Mouse (Mus musculus): ENCODE measurements at regions not wholly inside any gene's neighbourhood (a gene's known extent, or its start where the extent isn't known, plus 50 kb on each side); places are given as distances from the start of the nearest gene placed in this dataset.

- H3K4me2 ChIP-seq, result no peak overlapping the region
- H3K27ac ChIP-seq, result no peak overlapping the region
- DNase-seq, result no peak
- H3K9me3 ChIP-seq (replicated peaks), result no peaks in the 10 kb centered on the region
- no peaks in the 10 kb centered on the region for H3K4me1 ChIP-seq (replicated peaks)
- ATAC-seq (ENCODE audit: low read depth), result no peak
- H3K9ac ChIP-seq, result no peak overlapping the region
- 57% methylated on average over 7 of the region's 7 CpGs for WGBS (ENCODE audit: insufficient replicate concordance)
- no peaks in the 10 kb centered on the region for H3K27me3 ChIP-seq
- no peaks in the 10 kb centered on the region for H3K36me3 ChIP-seq
- H3K4me3 ChIP-seq (replicated peaks), result no peak overlapping the region
Measured at GRCm38 (mm10) chr6:89064977-89065580, 163.0 kb downstream of the Tpra1 start.

- Histone ChIP-seq H3K27me3 (no peaks in the 10 kb centered on the region), H3K36me3 (no peaks in the 10 kb centered on the region), H3K4me2 (no peak overlapping the region), H3K9me3 (replicated peaks) (no peaks in the 10 kb centered on the region), H3K9ac (no peak overlapping the region), H3K4me1 (replicated peaks) (no peaks in the 10 kb centered on the region), H3K27ac (no peak overlapping the region), H3K4me3 (replicated peaks) (no peak overlapping the region)
- ATAC-seq (ENCODE audit: low read depth) (no peak), DNase-seq (no peak)
- 60% methylated on average over 5 of the region's 5 CpGs for WGBS (ENCODE audit: insufficient replicate concordance)
Measured at GRCm38 (mm10) chr6:89066588-89066987, 164.5 kb downstream of the Tpra1 start.

GRCm38 (mm10) chr6:89068286-89068685 is 166.2 kb downstream of the Tpra1 start:
- no peak for ATAC-seq (ENCODE audit: low read depth)
- H3K27ac ChIP-seq, result no peak overlapping the region

GRCm38 (mm10) chr6:89069108-89069507 is 167.1 kb downstream of the Tpra1 start:
- Histone ChIP-seq H3K27me3 (no peaks in the 10 kb centered on the region), H3K36me3 (no peaks in the 10 kb centered on the region), H3K4me3 (replicated peaks) (no peak overlapping the region), H3K9ac (no peak overlapping the region), H3K27ac (no peak overlapping the region), H3K9me3 (replicated peaks) (no peaks in the 10 kb centered on the region), H3K4me1 (replicated peaks) (no peaks in the 10 kb centered on the region), H3K4me2 (no peak overlapping the region)
- no peak for DNase-seq
- 63% methylated on average over 5 of the region's 5 CpGs for WGBS (ENCODE audit: insufficient replicate concordance)
- ATAC-seq (ENCODE audit: low read depth), result no peak

More at GRCm38 (mm10) chr6:89068286-89068685, 166.2 kb downstream of the Tpra1 start:
- H3K4me2 ChIP-seq, result no peak overlapping the region
- H3K4me3 ChIP-seq (replicated peaks), result no peak overlapping the region
- DNase-seq, result no peak
- no peaks in the 10 kb centered on the region for H3K27me3 ChIP-seq
- H3K9ac ChIP-seq, result no peak overlapping the region
- H3K36me3 ChIP-seq, result no peaks in the 10 kb centered on the region
- WGBS (ENCODE audit: insufficient replicate concordance), result 83% methylated on average over 5 of the region's 5 CpGs
- H3K9me3 ChIP-seq (replicated peaks), result no peaks in the 10 kb centered on the region
- H3K4me1 ChIP-seq (replicated peaks), result no peaks in the 10 kb centered on the region

- no peak overlapping the region for H3K4me3 ChIP-seq (replicated peaks)
- H3K27ac ChIP-seq, result no peak overlapping the region
- DNase-seq (peak; percentile 10), ATAC-seq (ENCODE audit: low read depth) (no peak)
- no peaks in the 10 kb centered on the region for H3K27me3 ChIP-seq
- H3K9me3 ChIP-seq (replicated peaks), result no peaks in the 10 kb centered on the region
- H3K4me1 ChIP-seq (replicated peaks), result no peaks in the 10 kb centered on the region
- H3K9ac ChIP-seq, result no peak overlapping the region
- no peaks in the 10 kb centered on the region for H3K36me3 ChIP-seq
- WGBS (ENCODE audit: insufficient replicate concordance), result 11% methylated on average over 3 of the region's 3 CpGs
- H3K4me2 ChIP-seq, result no peak overlapping the region
Measured at GRCm38 (mm10) chr6:89070011-89070410, 168.0 kb downstream of the Tpra1 start.

- 53% methylated on average over 2 of the region's 2 CpGs for WGBS (ENCODE audit: insufficient replicate concordance)
- Histone ChIP-seq H3K36me3 (no peaks in the 10 kb centered on the region), H3K9ac (no peak overlapping the region), H3K4me2 (no peak overlapping the region), H3K27me3 (no peaks in the 10 kb centered on the region), H3K27ac (no peak overlapping the region), H3K9me3 (replicated peaks) (no peaks in the 10 kb centered on the region), H3K4me3 (replicated peaks) (no peak overlapping the region), H3K4me1 (replicated peaks) (no peaks in the 10 kb centered on the region)
- no peak for DNase-seq
- ATAC-seq (ENCODE audit: low read depth), result no peak
Measured at GRCm38 (mm10) chr6:89071766-89072165, 169.7 kb downstream of the Tpra1 start.

GRCm38 (mm10) chr6:89072569-89072968 is 170.5 kb downstream of the Tpra1 start:
- H3K9ac ChIP-seq, result no peak overlapping the region
- no peak for DNase-seq
- no peaks in the 10 kb centered on the region for H3K9me3 ChIP-seq (replicated peaks)
- no peak overlapping the region for H3K27ac ChIP-seq
- WGBS (ENCODE audit: insufficient replicate concordance), result 39% methylated on average over 2 of the region's 2 CpGs
- ATAC-seq (ENCODE audit: low read depth), result no peak
- H3K4me1 ChIP-seq (replicated peaks), result no peaks in the 10 kb centered on the region
- H3K4me2 ChIP-seq, result no peak overlapping the region
- no peaks in the 10 kb centered on the region for H3K36me3 ChIP-seq
- no peaks in the 10 kb centered on the region for H3K27me3 ChIP-seq
- H3K4me3 ChIP-seq (replicated peaks), result no peak overlapping the region

- H3K36me3 ChIP-seq, result no peaks in the 10 kb centered on the region
- H3K9ac ChIP-seq, result no peak overlapping the region
- no peak for ATAC-seq (ENCODE audit: low read depth)
- no peaks in the 10 kb centered on the region for H3K27me3 ChIP-seq
- no peak overlapping the region for H3K4me2 ChIP-seq
- no peak overlapping the region for H3K4me3 ChIP-seq (replicated peaks)
- WGBS (ENCODE audit: insufficient replicate concordance), result 46% methylated on average over 6 of the region's 6 CpGs
- no peaks in the 10 kb centered on the region for H3K4me1 ChIP-seq (replicated peaks)
- no peak for DNase-seq
- no peaks in the 10 kb centered on the region for H3K9me3 ChIP-seq (replicated peaks)
- H3K27ac ChIP-seq, result no peak overlapping the region
Measured at GRCm38 (mm10) chr6:89081624-89082300, 179.7 kb downstream of the Tpra1 start.

- Histone ChIP-seq H3K4me3 (replicated peaks) (no peak overlapping the region), H3K4me2 (no peak overlapping the region), H3K9me3 (replicated peaks) (no peaks in the 10 kb centered on the region), H3K4me1 (replicated peaks) (no peaks in the 10 kb centered on the region), H3K27ac (no peak overlapping the region), H3K36me3 (no peaks in the 10 kb centered on the region), H3K27me3 (no peaks in the 10 kb centered on the region), H3K9ac (no peak overlapping the region)
- WGBS (ENCODE audit: insufficient replicate concordance), result 78% methylated on average over 3 of the region's 3 CpGs
- no peak for DNase-seq
- ATAC-seq (ENCODE audit: low read depth), result no peak
Measured at GRCm38 (mm10) chr6:89084437-89084836, 182.4 kb downstream of the Tpra1 start.

GRCm38 (mm10) chr6:89085151-89085550 is 183.1 kb downstream of the Tpra1 start:
- Histone ChIP-seq H3K4me2 (no peak overlapping the region), H3K4me3 (replicated peaks) (no peak overlapping the region), H3K4me1 (replicated peaks) (no peaks in the 10 kb centered on the region), H3K36me3 (no peaks in the 10 kb centered on the region), H3K9me3 (replicated peaks) (peaks cover 3% of the 10 kb centered on the region; the same call in 1 of the 2 replicates), H3K9ac (no peak overlapping the region), H3K27me3 (no peaks in the 10 kb centered on the region), H3K27ac (no peak overlapping the region)
- no peak for DNase-seq
- no peak for ATAC-seq (ENCODE audit: low read depth)
- 56% methylated on average over 6 of the region's 6 CpGs for WGBS (ENCODE audit: insufficient replicate concordance)

- H3K4me3 ChIP-seq (replicated peaks), result no peak overlapping the region
- no peak overlapping the region for H3K9ac ChIP-seq
- no peaks in the 10 kb centered on the region for H3K27me3 ChIP-seq
- no peak overlapping the region for H3K4me2 ChIP-seq
- ATAC-seq (ENCODE audit: low read depth), result no peak
- H3K4me1 ChIP-seq (replicated peaks), result no peaks in the 10 kb centered on the region
- WGBS (ENCODE audit: insufficient replicate concordance), result 54% methylated on average over 4 of the region's 4 CpGs
- H3K27ac ChIP-seq, result no peak overlapping the region
- no peak for DNase-seq
- no peaks in the 10 kb centered on the region for H3K36me3 ChIP-seq
- H3K9me3 ChIP-seq (replicated peaks), result peaks cover 3% of the 10 kb centered on the region; the same call in 1 of the 2 replicates
Measured at GRCm38 (mm10) chr6:89087620-89088019, 185.6 kb downstream of the Tpra1 start.

GRCm38 (mm10) chr6:89090096-89090495 is 188.0 kb downstream of the Tpra1 start:
- H3K9ac ChIP-seq, result no peak overlapping the region
- H3K4me1 ChIP-seq (replicated peaks), result no peaks in the 10 kb centered on the region
- H3K27me3 ChIP-seq, result no peaks in the 10 kb centered on the region
- ATAC-seq (ENCODE audit: low read depth), result no peak
- no peaks in the 10 kb centered on the region for H3K36me3 ChIP-seq
- 77% methylated on average over 5 of the region's 5 CpGs for WGBS (ENCODE audit: insufficient replicate concordance)
- peaks cover 3% of the 10 kb centered on the region; the same call in 1 of the 2 replicates for H3K9me3 ChIP-seq (replicated peaks)
- H3K4me2 ChIP-seq, result no peak overlapping the region
- H3K27ac ChIP-seq, result no peak overlapping the region
- no peak overlapping the region for H3K4me3 ChIP-seq (replicated peaks)
- DNase-seq, result no peak

All from liver, embryonic 13.5 days (tissue).